Mouse (Mus musculus): Measurements from ENCODE around the gene Sae1. TPM values are rescaled to one million over a fixed set of nuclear protein-coding genes. Genes with fewer than 3 reads are reported as not detected.

Sae1 gene
- polyA plus RNA-seq, 1 experiment from 2014 or later = 334 TPM

DNA sequence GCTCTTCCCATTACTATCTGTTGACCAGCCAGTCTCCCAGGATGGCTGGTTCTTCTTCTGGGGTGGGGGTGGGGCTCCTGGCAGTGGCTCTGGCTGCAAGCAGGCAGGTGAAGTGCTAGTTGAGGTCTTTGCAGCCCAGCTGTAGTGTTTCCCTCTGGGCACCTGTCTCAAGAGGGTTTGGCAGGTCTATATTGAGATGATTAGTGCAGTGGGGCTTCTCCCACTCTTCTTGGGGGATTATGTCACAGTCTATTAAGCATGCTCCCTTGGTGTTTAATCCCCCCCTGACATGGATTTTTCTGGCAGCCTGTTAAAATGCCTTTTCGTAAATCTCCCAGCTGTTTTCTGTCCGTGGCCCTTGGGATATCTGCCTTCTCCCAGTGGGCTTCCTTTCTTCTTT, 25.3 kb upstream of the Sae1 start:
- WGBS = 36% methylated on average over 2 of the region's 2 CpGs
- Histone ChIP-seq H3K9me3 (replicated peaks) (no peaks in the 10 kb centered on the region), H3K9ac (no peak overlapping the region), H3K4me2 (no peak overlapping the region), H3K4me1 (peaks cover 61% of the 10 kb centered on the region), H3K4me3 (replicated peaks) (no peak overlapping the region), H3K27me3 (no peaks in the 10 kb centered on the region), H3K27ac (peak overlapping the region; percentile 39), H3K36me3 (peaks cover 24% of the 10 kb centered on the region)
- no peak for ATAC-seq (replicated peaks; ENCODE audit: low FRiP score)

DNA sequence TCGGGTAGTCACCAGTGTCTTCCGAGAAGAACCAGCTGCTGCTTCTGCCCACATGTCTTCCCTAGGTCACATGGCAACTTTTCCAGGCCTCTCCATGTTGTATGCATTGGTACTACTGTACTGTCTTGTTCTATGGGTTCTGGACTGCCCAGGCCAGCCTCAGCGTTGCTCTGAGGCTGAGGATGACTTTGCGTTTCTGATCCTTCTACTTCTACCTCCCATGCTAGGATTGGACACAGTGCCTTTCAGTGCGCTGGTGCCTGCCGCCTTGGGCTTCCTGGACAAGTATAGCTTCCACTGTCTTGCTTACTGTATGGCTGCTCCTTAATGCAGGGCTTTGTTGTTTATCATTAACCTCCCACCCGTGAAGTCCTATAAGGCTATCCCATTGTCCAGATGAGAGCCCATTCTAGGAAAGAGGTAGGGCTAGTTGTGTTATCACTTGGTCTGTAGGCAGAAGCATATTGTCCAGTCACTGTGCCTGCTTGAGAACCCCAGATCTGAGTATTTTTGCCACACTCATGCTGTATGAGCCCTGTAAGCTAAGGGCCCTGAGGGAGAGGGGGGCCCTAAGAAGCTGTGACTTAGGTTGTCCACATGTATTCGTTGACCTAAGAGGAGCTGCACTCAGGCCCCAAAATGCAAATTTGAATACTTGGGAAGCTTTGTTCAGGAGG, 24.8 kb upstream of the Sae1 start:
- 76% methylated on average over 8 of the region's 8 CpGs for WGBS

DNA sequence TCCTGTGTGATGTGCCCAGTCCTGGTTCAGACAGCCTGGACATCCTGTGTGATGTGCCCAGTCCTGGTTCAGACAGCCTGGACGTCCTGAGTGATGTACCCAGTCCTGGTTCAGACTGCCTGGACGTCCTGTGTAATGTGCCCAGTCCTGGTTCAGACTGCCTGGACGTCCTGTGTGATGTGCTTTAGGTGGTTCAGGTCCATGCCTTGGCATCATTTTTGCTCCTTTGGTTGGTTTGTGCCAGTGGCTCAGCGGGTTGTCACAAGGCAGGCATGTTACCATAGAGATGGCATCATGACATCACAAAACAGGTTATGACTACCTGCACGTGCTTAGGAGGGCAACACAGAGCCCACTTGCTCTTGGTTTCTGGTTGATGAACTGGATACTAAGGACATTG, 23.5 kb upstream of the Sae1 start:
- H3K4me2 ChIP-seq = no peak overlapping the region
- WGBS = 82% methylated on average over 5 of the region's 5 CpGs

More for the DNA sequence above, 24.8 kb upstream of the Sae1 start:
- H3K4me3 ChIP-seq (replicated peaks) = no peak overlapping the region
- no peak overlapping the region for H3K4me2 ChIP-seq
- no peak overlapping the region for H3K9ac ChIP-seq
- no peaks in the 10 kb centered on the region for H3K27me3 ChIP-seq
- ATAC-seq (replicated peaks; ENCODE audit: low FRiP score) = peak; percentile 13; the same call in 1 of the 2 replicates
- H3K36me3 ChIP-seq = peaks cover 20% of the 10 kb centered on the region
- peaks cover 58% of the 10 kb centered on the region for H3K4me1 ChIP-seq
- no peaks in the 10 kb centered on the region for H3K9me3 ChIP-seq (replicated peaks)
- peak overlapping the region; percentile 48 for H3K27ac ChIP-seq

DNA sequence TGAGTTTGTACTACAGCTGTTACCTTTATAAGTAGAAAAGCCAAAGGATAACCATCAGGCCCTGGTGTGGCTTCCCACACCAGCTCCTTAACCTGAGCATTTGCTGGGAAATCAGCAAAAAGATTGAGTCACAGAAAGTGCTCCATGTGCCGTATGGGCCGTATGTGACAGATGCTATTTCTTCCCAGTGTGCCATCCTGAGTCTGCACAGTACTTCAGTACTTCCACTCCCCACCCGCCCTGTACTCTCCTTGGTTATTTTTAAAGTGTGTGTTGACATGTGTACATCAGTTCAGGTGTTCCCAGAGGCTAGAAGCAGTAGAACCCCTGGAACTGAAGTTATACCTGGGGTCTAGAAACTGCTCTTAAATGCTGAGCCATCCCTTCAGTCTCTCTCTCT, 19.4 kb upstream of the Sae1 start:
- H3K27ac ChIP-seq = 0 out of 2 replicates have a peak overlapping the region, but pooled peaks have one; percentile 6
- no peak overlapping the region for H3K4me2 ChIP-seq
- no peak for ATAC-seq (replicated peaks; ENCODE audit: low FRiP score)
- no peaks in the 10 kb centered on the region for H3K9me3 ChIP-seq (replicated peaks)
- H3K4me1 ChIP-seq = peaks cover 49% of the 10 kb centered on the region
- H3K36me3 ChIP-seq = peaks cover 11% of the 10 kb centered on the region; the same call in 1 of the 2 replicates
- WGBS = 88% methylated on average over 3 of the region's 3 CpGs
- no peaks in the 10 kb centered on the region for H3K27me3 ChIP-seq
- H3K9ac ChIP-seq = no peak overlapping the region
- H3K4me3 ChIP-seq (replicated peaks) = no peak overlapping the region

More for the DNA sequence above, 23.5 kb upstream of the Sae1 start:
- no peak overlapping the region for H3K27ac ChIP-seq
- H3K4me3 ChIP-seq (replicated peaks) = no peak overlapping the region
- no peak for ATAC-seq (replicated peaks; ENCODE audit: low FRiP score)
- H3K27me3 ChIP-seq = no peaks in the 10 kb centered on the region
- peaks cover 8% of the 10 kb centered on the region for H3K36me3 ChIP-seq
- peaks cover 53% of the 10 kb centered on the region for H3K4me1 ChIP-seq
- no peak overlapping the region for H3K9ac ChIP-seq
- no peaks in the 10 kb centered on the region for H3K9me3 ChIP-seq (replicated peaks)

DNA sequence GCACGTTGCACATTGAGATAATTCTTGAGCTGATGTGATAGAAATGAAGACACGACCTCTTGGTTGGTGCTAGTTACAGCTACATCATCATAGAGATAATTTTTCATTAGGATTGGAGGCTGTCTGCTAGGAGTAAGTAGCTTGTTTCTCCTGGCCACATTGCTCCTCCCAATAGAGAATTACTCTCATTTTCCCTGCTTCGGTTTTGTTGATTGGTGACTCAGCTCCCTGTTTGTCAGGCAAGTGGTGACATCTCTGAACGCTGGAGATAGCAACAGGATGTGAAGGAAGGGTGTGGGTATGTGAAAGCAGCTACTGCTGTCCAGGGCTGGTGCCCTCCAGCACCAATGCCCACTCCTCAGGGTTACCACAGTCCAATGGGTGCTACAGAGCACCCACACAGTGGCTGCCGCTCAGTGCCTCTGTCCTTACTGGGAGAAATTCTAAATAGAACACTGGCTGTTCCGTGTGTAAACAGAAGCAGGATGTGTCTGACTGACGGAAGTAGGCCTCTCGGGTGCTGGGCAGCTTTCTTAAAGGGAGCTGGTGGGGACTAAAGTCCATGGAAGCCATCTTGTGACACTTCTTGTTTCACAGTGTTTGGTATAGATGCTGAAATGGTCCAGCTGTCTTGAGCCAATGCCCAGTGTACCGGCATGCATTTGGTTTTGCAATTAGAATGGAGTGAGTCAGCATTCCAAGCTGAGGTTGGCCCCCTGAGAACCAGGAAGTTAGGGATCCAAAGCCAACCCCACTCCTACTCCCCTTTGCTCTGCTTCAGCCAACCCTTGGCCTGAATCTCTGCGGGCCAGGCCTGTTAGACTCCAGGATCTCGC, 18.1 kb upstream of the Sae1 start:
- H3K4me1 ChIP-seq = peaks cover 39% of the 10 kb centered on the region
- H3K27me3 ChIP-seq = no peaks in the 10 kb centered on the region
- peak; percentile 50 for ATAC-seq (replicated peaks; ENCODE audit: low FRiP score)
- peak overlapping the region; percentile 39 for H3K4me2 ChIP-seq
- 0 out of 2 replicates have a peak overlapping the region, but pooled peaks have one; percentile 9 for H3K9ac ChIP-seq
- WGBS = 40% methylated on average over 11 of the region's 11 CpGs
- H3K4me3 ChIP-seq (replicated peaks) = peak overlapping the region; percentile 1; the same call in 1 of the 2 replicates
- peaks cover 11% of the 10 kb centered on the region; the same call in 1 of the 2 replicates for H3K36me3 ChIP-seq
- H3K9me3 ChIP-seq (replicated peaks) = no peaks in the 10 kb centered on the region
- peak overlapping the region; percentile 93 for H3K27ac ChIP-seq

DNA sequence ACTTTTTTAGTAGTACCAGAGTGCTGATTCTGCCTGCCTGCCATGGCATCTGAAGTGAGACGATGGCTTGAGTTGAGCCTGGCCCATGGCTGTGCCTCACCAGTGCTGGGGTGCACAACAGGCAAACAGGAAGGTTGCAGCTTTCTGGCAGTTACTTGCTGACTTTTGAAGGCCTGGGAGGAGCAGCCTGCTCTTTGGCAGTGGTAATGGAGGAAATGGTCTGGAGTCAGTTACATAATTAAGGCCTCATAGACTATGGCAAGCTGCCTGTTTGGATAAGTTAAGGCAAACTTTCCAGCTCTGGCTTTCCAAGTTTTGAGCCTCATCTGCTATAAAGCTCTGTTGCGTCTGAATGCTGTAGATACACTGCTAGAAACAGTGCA, 17.5 kb upstream of the Sae1 start:
- Histone ChIP-seq H3K4me3 (replicated peaks) (no peak overlapping the region), H3K4me1 (peaks cover 35% of the 10 kb centered on the region), H3K36me3 (0 out of 2 replicates have a peak, but pooled peaks cover 7% of the 10 kb centered on the region), H3K4me2 (peak overlapping the region; percentile 24), H3K27ac (peak overlapping the region; percentile 93), H3K27me3 (no peaks in the 10 kb centered on the region), H3K9me3 (replicated peaks) (no peaks in the 10 kb centered on the region), H3K9ac (peak overlapping the region; percentile 9; the same call in 1 of the 2 replicates)
- no peak for ATAC-seq (replicated peaks; ENCODE audit: low FRiP score)
- 61% methylated on average over 2 of the region's 2 CpGs for WGBS

DNA sequence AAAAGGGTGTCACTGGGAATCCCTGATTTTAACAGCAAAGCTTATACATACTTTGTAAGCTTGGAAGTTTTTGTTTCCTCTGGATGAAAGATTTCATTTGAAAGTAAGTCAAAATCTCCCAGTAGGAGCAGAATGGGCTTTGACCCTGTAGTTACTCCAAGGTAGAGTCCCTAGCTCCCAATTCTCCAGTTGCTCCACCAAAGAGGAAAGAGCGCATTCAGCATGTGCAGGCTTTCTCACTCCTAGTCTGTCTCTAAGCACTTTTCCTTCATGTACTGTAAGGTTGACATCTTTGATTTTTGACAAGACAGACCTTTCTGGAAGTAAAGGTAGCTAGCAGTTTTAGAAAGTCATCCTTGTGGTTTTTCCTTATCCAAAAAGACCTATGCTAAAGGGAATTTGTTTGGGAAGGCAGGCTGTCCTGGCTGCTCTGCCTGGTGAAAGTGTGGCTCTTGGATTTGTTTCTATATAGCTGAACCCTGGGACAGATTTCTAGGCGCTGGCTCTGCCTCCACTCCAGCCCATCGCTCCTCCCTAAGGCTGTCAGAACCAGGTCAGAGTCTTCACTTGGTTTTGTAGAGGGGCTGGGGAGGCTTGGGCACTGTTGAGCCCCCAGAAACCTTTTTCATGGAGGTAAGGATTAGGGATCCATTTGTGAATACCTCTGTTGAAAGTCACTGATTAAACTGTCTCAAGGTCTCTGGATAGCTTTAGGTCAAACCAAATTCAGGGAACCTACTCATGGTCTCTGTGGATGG, 16.9 kb upstream of the Sae1 start:
- Histone ChIP-seq H3K4me1 (peaks cover 35% of the 10 kb centered on the region), H3K4me3 (replicated peaks) (no peak overlapping the region), H3K36me3 (0 out of 2 replicates have a peak, but pooled peaks cover 7% of the 10 kb centered on the region), H3K4me2 (peak overlapping the region; percentile 24), H3K27ac (peak overlapping the region; percentile 93), H3K27me3 (no peaks in the 10 kb centered on the region), H3K9ac (peak overlapping the region; percentile 9; the same call in 1 of the 2 replicates), H3K9me3 (replicated peaks) (no peaks in the 10 kb centered on the region)
- ATAC-seq (replicated peaks; ENCODE audit: low FRiP score) = no peak
- WGBS = 77% methylated on average over 3 of the region's 3 CpGs

DNA sequence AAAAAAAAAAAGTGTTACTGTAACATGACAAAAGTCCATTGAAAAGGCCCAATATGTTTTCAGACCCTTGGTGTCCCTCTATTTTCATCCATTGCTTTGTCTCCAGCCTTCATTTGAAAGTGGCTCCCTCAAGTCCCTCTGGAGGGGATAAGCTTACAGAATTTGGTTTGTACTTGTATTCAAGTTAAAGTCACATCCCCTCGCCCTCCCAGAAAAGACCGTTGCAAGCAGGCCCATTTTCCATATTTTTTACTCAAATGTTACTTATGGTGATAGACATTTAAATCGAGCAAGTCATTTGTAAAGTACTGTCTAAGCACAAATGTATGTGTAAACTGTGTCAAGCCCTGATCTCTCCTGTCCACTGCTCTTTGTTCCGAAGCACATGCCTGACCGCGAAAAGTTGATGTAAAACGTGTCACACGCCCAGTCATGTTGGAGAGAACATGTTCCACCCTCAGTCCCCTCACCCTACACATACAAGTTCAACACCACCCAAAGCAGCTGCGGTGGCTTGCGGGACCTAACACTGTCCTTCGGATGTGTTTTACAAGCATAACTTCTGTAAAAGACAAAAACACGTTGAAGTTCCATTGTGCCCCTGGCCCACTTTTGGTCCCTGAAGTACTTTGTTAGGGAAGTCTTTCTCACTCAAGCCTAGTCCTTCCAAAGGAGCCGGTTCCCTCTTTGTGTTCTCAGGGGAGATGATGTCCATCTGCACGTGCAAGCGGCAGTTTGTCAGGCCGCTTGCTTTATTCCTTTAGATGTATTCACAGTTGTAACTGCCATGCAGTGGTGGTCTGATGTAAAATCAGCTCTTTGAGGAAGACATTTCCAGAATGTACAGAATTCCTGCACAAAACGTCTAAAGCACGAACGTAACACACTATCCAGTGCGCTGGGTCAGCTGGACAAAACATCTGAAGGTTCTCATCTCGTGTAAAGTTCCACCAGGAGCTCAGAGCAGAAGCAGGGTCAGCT, 15.7 kb upstream of the Sae1 start:
- H3K4me3 ChIP-seq (replicated peaks) = peak overlapping the region; percentile 97
- no peaks in the 10 kb centered on the region for H3K9me3 ChIP-seq (replicated peaks)
- peak overlapping the region; percentile 100 for H3K27ac ChIP-seq
- H3K4me2 ChIP-seq = peak overlapping the region; percentile 66
- no peak for ATAC-seq (replicated peaks; ENCODE audit: low FRiP score)
- H3K9ac ChIP-seq = peak overlapping the region; percentile 100
- H3K4me1 ChIP-seq = peaks cover 41% of the 10 kb centered on the region
- H3K36me3 ChIP-seq = 0 out of 2 replicates have a peak, but pooled peaks cover 7% of the 10 kb centered on the region
- 28% methylated on average over 21 of the region's 21 CpGs for WGBS
- H3K27me3 ChIP-seq = no peaks in the 10 kb centered on the region

DNA sequence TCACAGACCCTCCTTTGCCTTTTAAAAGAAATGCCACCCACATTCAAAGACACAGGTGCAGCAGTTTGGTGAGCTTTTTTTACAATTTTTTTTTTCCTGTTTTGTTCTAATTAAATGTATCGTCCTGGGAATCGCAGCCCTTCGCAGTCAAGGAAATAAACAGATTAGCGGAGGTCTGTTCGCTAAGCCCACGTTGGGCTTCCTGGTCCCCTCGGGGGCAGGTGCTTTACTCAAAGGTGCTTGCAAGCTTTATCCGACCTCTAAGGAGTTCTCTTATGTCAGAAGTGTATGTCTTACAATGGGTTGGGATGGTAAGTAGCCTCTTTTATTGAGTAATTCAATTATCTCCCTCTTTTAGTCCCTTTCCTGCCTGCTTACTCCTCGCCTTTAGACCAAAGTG, 14.8 kb upstream of the Sae1 start:
- WGBS = 2% methylated on average over 9 of the region's 9 CpGs
- peaks cover 41% of the 10 kb centered on the region for H3K4me1 ChIP-seq
- H3K9ac ChIP-seq = peak overlapping the region; percentile 100
- H3K27me3 ChIP-seq = no peaks in the 10 kb centered on the region
- H3K9me3 ChIP-seq (replicated peaks) = no peaks in the 10 kb centered on the region
- H3K4me2 ChIP-seq = peak overlapping the region; percentile 66
- peak overlapping the region; percentile 97 for H3K4me3 ChIP-seq (replicated peaks)
- peak overlapping the region; percentile 100 for H3K27ac ChIP-seq
- H3K36me3 ChIP-seq = 0 out of 2 replicates have a peak, but pooled peaks cover 2% of the 10 kb centered on the region
- no peak for ATAC-seq (replicated peaks; ENCODE audit: low FRiP score)

DNA sequence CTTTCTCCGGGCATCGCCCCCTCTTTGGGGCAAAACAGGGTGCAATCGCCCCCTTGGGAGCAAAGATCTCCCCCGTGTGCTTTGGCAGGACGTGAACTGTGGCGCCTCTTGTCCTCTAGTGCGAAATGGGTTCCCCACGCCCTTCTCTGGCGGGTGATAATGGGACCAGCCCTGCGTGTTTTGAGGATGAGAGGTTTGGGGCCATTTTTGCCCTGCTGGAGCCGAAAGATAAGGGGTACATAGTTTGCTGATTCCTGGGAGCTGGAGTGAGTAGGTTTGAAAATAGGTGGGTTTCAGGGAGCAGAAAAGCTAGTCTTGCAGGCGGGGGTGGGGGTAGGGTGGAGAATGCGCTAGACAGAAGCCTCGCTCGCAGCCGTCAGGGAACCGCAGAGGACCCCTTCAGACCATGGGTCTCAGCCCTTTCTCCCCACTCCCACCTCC, 14.4 kb upstream of the Sae1 start:
- no peak for ATAC-seq (replicated peaks; ENCODE audit: low FRiP score)

More for the DNA sequence above, 14.4 kb upstream of the Sae1 start:
- peak overlapping the region; percentile 100 for H3K27ac ChIP-seq
- 0 out of 2 replicates have a peak, but pooled peaks cover 2% of the 10 kb centered on the region for H3K36me3 ChIP-seq
- H3K4me3 ChIP-seq (replicated peaks) = peak overlapping the region; percentile 97
- peaks cover 40% of the 10 kb centered on the region for H3K4me1 ChIP-seq
- no peaks in the 10 kb centered on the region for H3K9me3 ChIP-seq (replicated peaks)
- H3K27me3 ChIP-seq = no peaks in the 10 kb centered on the region
- peak overlapping the region; percentile 66 for H3K4me2 ChIP-seq
- peak overlapping the region; percentile 100 for H3K9ac ChIP-seq
- WGBS = under 1% methylated on average over 17 of the region's 17 CpGs
